Mouse (Mus musculus) right cerebral cortex, postnatal 25 days (tissue): ENCODE measurements at regions not wholly inside any gene's neighbourhood (a gene's known extent, or its start where the extent isn't known, plus 50 kb on each side); places are given as distances from the start of the nearest gene placed in this dataset.
A peak's percentile ranks its signal among the peaks of the same experiment; 100 is the strongest.

ENCODE experiments used
- DNase-seq: peaks from one replicate; pipeline ENCODE4 v3.0.0; 2022

GRCm38 (mm10) chr11:92405818-92406217 is 692.0 kb upstream of the Car10 start:
- peak; percentile 3 for DNase-seq

GRCm38 (mm10) chr11:92451372-92451771 is 646.5 kb upstream of the Car10 start:
- no peak for DNase-seq

- no peak for DNase-seq
Measured at GRCm38 (mm10) chr11:92495291-92495690, 602.5 kb upstream of the Car10 start.
